Mouse (Mus musculus): ENCODE measurements around the gene Rgs6. TPM values are rescaled to one million over a fixed set of nuclear protein-coding genes. Genes with fewer than 3 reads are reported as not detected.
A peak's percentile ranks its signal among the peaks of the same experiment; 100 is the strongest.

Gene Rgs6
- polyA plus RNA-seq, 1 experiment from 2014 or later, result 1.2 TPM

- H3K4me2 ChIP-seq (replicated peaks; ENCODE audit: low read depth), result no peak overlapping the region
- no peak overlapping the region for H3K27ac ChIP-seq (ENCODE audit: low read depth, low read length)
- H3K9me3 ChIP-seq (ENCODE audit: control insufficient read depth), result no peaks in the 10 kb centered on the region
- no peaks in the 10 kb centered on the region for H3K27me3 ChIP-seq (replicated peaks; ENCODE audit: control insufficient read depth, insufficient read depth, low read length)
- H3K4me3 ChIP-seq (ENCODE audit: low read depth, low read length), result no peak overlapping the region
- no peak overlapping the region for H3K9ac ChIP-seq (ENCODE audit: low read depth, low read length)
- TF ChIP-seq CTCF (IDR thresholded peaks at IDR 0.05; ENCODE audit: low read depth), result no peak
- WGBS, result 51% methylated on average over 10 of the region's 10 CpGs
- no peak for ATAC-seq
- H3K36me3 ChIP-seq (ENCODE audit: control insufficient read depth, insufficient read depth), result no peaks in the 10 kb centered on the region
- H3K4me1 ChIP-seq (replicated peaks; ENCODE audit: control insufficient read depth, insufficient read depth, low read length), result no peaks in the 10 kb centered on the region
These were observed 510.7 kb downstream of the Rgs6 start for GRCm38 (mm10) chr12:83098646-83099371.

- Histone ChIP-seq H3K36me3 (ENCODE audit: control insufficient read depth, insufficient read depth) (no peaks in the 10 kb centered on the region), H3K4me3 (ENCODE audit: low read depth, low read length) (no peak overlapping the region), H3K4me1 (replicated peaks; ENCODE audit: control insufficient read depth, insufficient read depth, low read length) (no peaks in the 10 kb centered on the region), H3K9me3 (ENCODE audit: control insufficient read depth) (no peaks in the 10 kb centered on the region), H3K27me3 (replicated peaks; ENCODE audit: control insufficient read depth, insufficient read depth, low read length) (no peaks in the 10 kb centered on the region), H3K4me2 (replicated peaks; ENCODE audit: low read depth) (no peak overlapping the region), H3K27ac (ENCODE audit: low read depth, low read length) (no peak overlapping the region), H3K9ac (ENCODE audit: low read depth, low read length) (no peak overlapping the region)
- 95% methylated on average over 2 of the region's 2 CpGs for WGBS
- ATAC-seq, result no peak
- peak; percentile 45 for TF ChIP-seq CTCF (IDR thresholded peaks at IDR 0.05; ENCODE audit: low read depth)
These were observed 511.8 kb downstream of the Rgs6 start for GRCm38 (mm10) chr12:83099920-83100319.

- Histone ChIP-seq H3K9ac (ENCODE audit: low read depth, low read length) (no peak overlapping the region), H3K36me3 (ENCODE audit: control insufficient read depth, insufficient read depth) (no peaks in the 10 kb centered on the region), H3K9me3 (ENCODE audit: control insufficient read depth) (no peaks in the 10 kb centered on the region), H3K27me3 (replicated peaks; ENCODE audit: control insufficient read depth, insufficient read depth, low read length) (no peaks in the 10 kb centered on the region), H3K4me1 (replicated peaks; ENCODE audit: control insufficient read depth, insufficient read depth, low read length) (0 out of 2 replicates have a peak, but pooled peaks cover 3% of the 10 kb centered on the region), H3K27ac (ENCODE audit: low read depth, low read length) (no peak overlapping the region), H3K4me2 (replicated peaks; ENCODE audit: low read depth) (no peak overlapping the region), H3K4me3 (ENCODE audit: low read depth, low read length) (no peak overlapping the region)
- WGBS, result 66% methylated on average over 9 of the region's 9 CpGs
- TF ChIP-seq CTCF (IDR thresholded peaks at IDR 0.05; ENCODE audit: low read depth), result no peak
- ATAC-seq, result no peak
These were observed 512.3 kb downstream of the Rgs6 start for GRCm38 (mm10) chr12:83100413-83100812.

GRCm38 (mm10) chr12:83100848-83101247, 512.8 kb downstream of the Rgs6 start:
- no peak overlapping the region for H3K27ac ChIP-seq (ENCODE audit: low read depth, low read length)
- WGBS, result 49% methylated on average over 7 of the region's 7 CpGs

GRCm38 (mm10) chr12:83105514-83106119, 517.5 kb downstream of the Rgs6 start:
- WGBS, result 35% methylated on average over 9 of the region's 9 CpGs
- no peaks in the 10 kb centered on the region for H3K9me3 ChIP-seq (ENCODE audit: control insufficient read depth)
- peak; percentile 8; the same call in 1 of the 2 replicates for TF ChIP-seq CTCF (IDR thresholded peaks at IDR 0.05; ENCODE audit: low read depth)
- ATAC-seq, result no peak
- no peak overlapping the region for H3K27ac ChIP-seq (ENCODE audit: low read depth, low read length)
- 0 out of 2 replicates have a peak overlapping the region, but pooled peaks have one; percentile 9 for H3K4me2 ChIP-seq (replicated peaks; ENCODE audit: low read depth)
- no peaks in the 10 kb centered on the region for H3K27me3 ChIP-seq (replicated peaks; ENCODE audit: control insufficient read depth, insufficient read depth, low read length)
- no peaks in the 10 kb centered on the region for H3K36me3 ChIP-seq (ENCODE audit: control insufficient read depth, insufficient read depth)
- H3K9ac ChIP-seq (ENCODE audit: low read depth, low read length), result no peak overlapping the region
- no peak overlapping the region for H3K4me3 ChIP-seq (ENCODE audit: low read depth, low read length)
- H3K4me1 ChIP-seq (replicated peaks; ENCODE audit: control insufficient read depth, insufficient read depth, low read length), result 0 out of 2 replicates have a peak, but pooled peaks cover 3% of the 10 kb centered on the region

More at GRCm38 (mm10) chr12:83100848-83101247, 512.8 kb downstream of the Rgs6 start:
- Histone ChIP-seq H3K36me3 (ENCODE audit: control insufficient read depth, insufficient read depth) (no peaks in the 10 kb centered on the region), H3K4me2 (replicated peaks; ENCODE audit: low read depth) (no peak overlapping the region), H3K27me3 (replicated peaks; ENCODE audit: control insufficient read depth, insufficient read depth, low read length) (no peaks in the 10 kb centered on the region), H3K4me3 (ENCODE audit: low read depth, low read length) (no peak overlapping the region), H3K9me3 (ENCODE audit: control insufficient read depth) (no peaks in the 10 kb centered on the region), H3K4me1 (replicated peaks; ENCODE audit: control insufficient read depth, insufficient read depth, low read length) (0 out of 2 replicates have a peak, but pooled peaks cover 3% of the 10 kb centered on the region), H3K9ac (ENCODE audit: low read depth, low read length) (no peak overlapping the region)
- no peak for ATAC-seq
- no peak for TF ChIP-seq CTCF (IDR thresholded peaks at IDR 0.05; ENCODE audit: low read depth)

GRCm38 (mm10) chr12:83106120-83106517, 518.0 kb downstream of the Rgs6 start:
- TF ChIP-seq CTCF (IDR thresholded peaks at IDR 0.05; ENCODE audit: low read depth), result no peak
- ATAC-seq, result no peak
- H3K4me1 ChIP-seq (replicated peaks; ENCODE audit: control insufficient read depth, insufficient read depth, low read length), result 0 out of 2 replicates have a peak, but pooled peaks cover 3% of the 10 kb centered on the region
- no peaks in the 10 kb centered on the region for H3K36me3 ChIP-seq (ENCODE audit: control insufficient read depth, insufficient read depth)
- H3K27me3 ChIP-seq (replicated peaks; ENCODE audit: control insufficient read depth, insufficient read depth, low read length), result no peaks in the 10 kb centered on the region
- no peaks in the 10 kb centered on the region for H3K9me3 ChIP-seq (ENCODE audit: control insufficient read depth)
- 40% methylated on average over 5 of the region's 5 CpGs for WGBS
- no peak overlapping the region for H3K4me3 ChIP-seq (ENCODE audit: low read depth, low read length)
- H3K9ac ChIP-seq (ENCODE audit: low read depth, low read length), result no peak overlapping the region
- no peak overlapping the region for H3K27ac ChIP-seq (ENCODE audit: low read depth, low read length)
- no peak overlapping the region for H3K4me2 ChIP-seq (replicated peaks; ENCODE audit: low read depth)
